ENCODE assay signal across 8 mouse cellular contexts in genomic region chr5:118562206-118562605, GRCm38 (mm10). TPM values are rescaled to one million over a fixed set of nuclear protein-coding genes. Genes with fewer than 3 reads are reported as not detected.
A peak's percentile ranks its signal among the peaks of the same experiment; 100 is the strongest.
DNase-seq lines count a peak whose midpoint lies in the region; ATAC-seq and TF ChIP-seq lines count a peak whose summit lies in the region.

No protein-coding gene starts in this region.

- no peak for ATAC-seq in kidney, embryonic 15.5 days (replicated peaks; ENCODE audit: low FRiP score)
- no peak for ATAC-seq in embryonic facial prominence, embryonic 11.5 days (replicated peaks; ENCODE audit: insufficient number of reproducible peaks, low FRiP score, low TSS enrichment, low read depth)
- ATAC-seq in intestine, embryonic 14.5 days (replicated peaks; ENCODE audit: low FRiP score, low TSS enrichment, low read depth): no peak
- no peak for ATAC-seq in midbrain, postnatal 0 days (ENCODE audit: low FRiP score)

- H3K27ac ChIP-seq in kidney, embryonic 15.5 days: no peak overlapping the region
- H3K27ac ChIP-seq in embryonic facial prominence, embryonic 11.5 days (replicated peaks; ENCODE audit: low read depth, low read length): no peak overlapping the region
- no peak overlapping the region for H3K27ac ChIP-seq in intestine, embryonic 14.5 days (ENCODE audit: low read depth)
- no peak overlapping the region for H3K27ac ChIP-seq in midbrain, postnatal 0 days (ENCODE audit: low read depth, low read length)
- H3K27ac ChIP-seq in thymus, adult 2 months (ENCODE audit: control insufficient read depth, insufficient read depth, low read length): no peak overlapping the region

- no peaks in the 10 kb centered on the region for H3K36me3 ChIP-seq in kidney, embryonic 15.5 days
- no peaks in the 10 kb centered on the region for H3K36me3 ChIP-seq in embryonic facial prominence, embryonic 11.5 days (replicated peaks; ENCODE audit: control insufficient read depth, insufficient read depth, low read depth, low read length)
- H3K36me3 ChIP-seq in intestine, embryonic 14.5 days (ENCODE audit: control insufficient read depth, insufficient read depth, low read length): no peaks in the 10 kb centered on the region
- H3K36me3 ChIP-seq in midbrain, postnatal 0 days (ENCODE audit: insufficient read depth, low read length): no peaks in the 10 kb centered on the region
- H3K36me3 ChIP-seq in thymus, adult 2 months (ENCODE audit: control insufficient read depth, insufficient read depth, low read length): no peaks in the 10 kb centered on the region

- no peaks in the 10 kb centered on the region for H3K9me3 ChIP-seq in kidney, embryonic 15.5 days (replicated peaks)
- H3K9me3 ChIP-seq in embryonic facial prominence, embryonic 11.5 days (replicated peaks; ENCODE audit: control insufficient read depth, low read length): no peaks in the 10 kb centered on the region
- no peaks in the 10 kb centered on the region for H3K9me3 ChIP-seq in intestine, embryonic 14.5 days (ENCODE audit: control insufficient read depth, low read length)
- no peaks in the 10 kb centered on the region for H3K9me3 ChIP-seq in midbrain, postnatal 0 days (ENCODE audit: low read length)

- peak overlapping the region; percentile 87 for H3K4me2 ChIP-seq in kidney, embryonic 15.5 days
- H3K4me2 ChIP-seq in embryonic facial prominence, embryonic 11.5 days (ENCODE audit: low read depth, low read length): peak overlapping the region; percentile 82
- H3K4me2 ChIP-seq in intestine, embryonic 14.5 days (ENCODE audit: low read length): peak overlapping the region; percentile 78
- peak overlapping the region; percentile 72 for H3K4me2 ChIP-seq in midbrain, postnatal 0 days (ENCODE audit: low read depth, low read length, poor library complexity, severe bottlenecking)

- TF ChIP-seq CTCF in midbrain, postnatal 0 days (IDR thresholded peaks at IDR 0.05): no peak
- no peak for TF ChIP-seq CTCF in thymus, adult 2 months (IDR thresholded peaks at IDR 0.05; ENCODE audit: borderline replicate concordance, control insufficient read depth, extremely low read depth, insufficient read depth, low read length, poor library complexity)

- peaks cover 40% of the 10 kb centered on the region for H3K4me1 ChIP-seq in kidney, embryonic 15.5 days
- H3K4me1 ChIP-seq in embryonic facial prominence, embryonic 11.5 days (ENCODE audit: control insufficient read depth, insufficient read depth, low read length): peaks cover 8% of the 10 kb centered on the region
- H3K4me1 ChIP-seq in intestine, embryonic 14.5 days (replicated peaks; ENCODE audit: control insufficient read depth, insufficient read depth, low read length): peaks cover 30% of the 10 kb centered on the region
- H3K4me1 ChIP-seq in midbrain, postnatal 0 days (ENCODE audit: insufficient read depth, low read length): peaks cover 12% of the 10 kb centered on the region; the same call in 1 of the 2 replicates
- peaks cover 22% of the 10 kb centered on the region for H3K4me1 ChIP-seq in thymus, adult 2 months (replicated peaks; ENCODE audit: control insufficient read depth, insufficient read depth, low read length)

- no peak for DNase-seq in kidney, postnatal 14 days
- no peak for DNase-seq in embryonic facial prominence, embryonic 11.5 days (ENCODE audit: low spot score)
- DNase-seq in intestine, embryonic 14.5 days (ENCODE audit: low spot score): no peak
- DNase-seq in midbrain, postnatal 0 days (ENCODE audit: low spot score): no peak
- DNase-seq in layer of hippocampus, adult 9-10 months (ENCODE audit: low spot score): no peak
- DNase-seq in thymus, adult 2 months: no peak
- no peak for DNase-seq in natural killer cell, adult 2 months (ENCODE audit: low spot score in 2 of 2)

- TF ChIP-seq POLR2A in thymus, adult 2 months (IDR thresholded peaks at IDR 0.05; ENCODE audit: control insufficient read depth, extremely low read depth, insufficient read depth, low read length, poor library complexity): no peak

- H3K9ac ChIP-seq in kidney, embryonic 15.5 days: no peak overlapping the region
- no peak overlapping the region for H3K9ac ChIP-seq in embryonic facial prominence, embryonic 11.5 days (replicated peaks; ENCODE audit: low read length)
- H3K9ac ChIP-seq in intestine, embryonic 14.5 days (ENCODE audit: low read length): no peak overlapping the region
- H3K9ac ChIP-seq in midbrain, postnatal 0 days (replicated peaks; ENCODE audit: low read length, poor library complexity, severe bottlenecking): peak overlapping the region; percentile 96

- WGBS in kidney, embryonic 15.5 days: 61% methylated on average over 3 of the region's 3 CpGs
- WGBS in embryonic facial prominence, embryonic 11.5 days: 47% methylated on average over 3 of the region's 3 CpGs
- WGBS in intestine, embryonic 14.5 days: 50% methylated on average over 3 of the region's 3 CpGs
- 35% methylated on average over 3 of the region's 3 CpGs for WGBS in midbrain, postnatal 0 days
- 9% methylated on average over 3 of the region's 3 CpGs for WGBS in thymus, adult 2 months

- H3K27me3 ChIP-seq in kidney, embryonic 15.5 days: peaks cover 11% of the 10 kb centered on the region
- H3K27me3 ChIP-seq in embryonic facial prominence, embryonic 11.5 days (ENCODE audit: control insufficient read depth, insufficient read depth, low read length): no peaks in the 10 kb centered on the region
- H3K27me3 ChIP-seq in intestine, embryonic 14.5 days (replicated peaks; ENCODE audit: control insufficient read depth, insufficient read depth, low read length): no peaks in the 10 kb centered on the region
- no peaks in the 10 kb centered on the region for H3K27me3 ChIP-seq in midbrain, postnatal 0 days (ENCODE audit: insufficient read depth, low read length)
- no peaks in the 10 kb centered on the region for H3K27me3 ChIP-seq in thymus, adult 2 months (ENCODE audit: control insufficient read depth, insufficient read depth, low read length)

- H3K4me3 ChIP-seq in kidney, embryonic 15.5 days (replicated peaks): peak overlapping the region; percentile 83
- H3K4me3 ChIP-seq in embryonic facial prominence, embryonic 11.5 days (ENCODE audit: low read depth, low read length): peak overlapping the region; percentile 77
- peak overlapping the region; percentile 75 for H3K4me3 ChIP-seq in intestine, embryonic 14.5 days (ENCODE audit: low read depth, low read length)
- H3K4me3 ChIP-seq in midbrain, postnatal 0 days (ENCODE audit: low read depth, low read length): peak overlapping the region; percentile 86
- no peak overlapping the region for H3K4me3 ChIP-seq in thymus, adult 2 months (ENCODE audit: control insufficient read depth, insufficient read depth, low read length)

RNA-seq across cellular contexts. Expression of gene Med13l, which starts 1.7 kb away (rescaled TPM):
- polyA plus RNA-seq in kidney, embryonic 15.5 days (2015; fragmentation: Nextera tagmentation; extraction: Ambion mirVana): 8.5 and 10.2 TPM in 2 replicates
- 10.1 and 11.4 TPM in 2 replicates for polyA plus RNA-seq in embryonic facial prominence, embryonic 11.5 days (2014; fragmentation: Nextera tagmentation; extraction: Ambion mirVana)
- 14.4 and 14.9 TPM in 2 replicates for polyA plus RNA-seq in intestine, embryonic 14.5 days (2014; fragmentation: Nextera tagmentation; extraction: Ambion mirVana)
- 29.5 and 30.7 TPM in 2 replicates for total RNA-seq in midbrain, postnatal 0 days (2014; rRNA removed)
- polyA plus RNA-seq in midbrain, postnatal 0 days (2015; fragmentation: Nextera tagmentation; extraction: Ambion mirVana): 8.5 and 10.5 TPM in 2 replicates
- 42.8 and 58.3 TPM in 2 replicates for polyA plus RNA-seq in thymus, adult 2 months (2012; rRNA removed)
